In genomic region chr11:76456897-76457296, GRCm38 (mm10) we compare ENCODE assay signal across 7 mouse cellular contexts. TPM values are rescaled to one million over a fixed set of nuclear protein-coding genes. Genes with fewer than 3 reads are reported as not detected.
A peak's percentile ranks its signal among the peaks of the same experiment; 100 is the strongest.
DNase-seq lines count a peak whose midpoint lies in the region; ATAC-seq and TF ChIP-seq lines count a peak whose summit lies in the region.

No protein-coding gene starts in this region.

- no peak for TF ChIP-seq CTCF in lung, embryonic 14.5 days (IDR thresholded peaks at IDR 0.05; ENCODE audit: low read depth)
- TF ChIP-seq CTCF in small intestine, adult 2 months (IDR thresholded peaks at IDR 0.05; ENCODE audit: extremely low read depth, insufficient read length, insufficient replicate concordance, low read depth, low read length): no peak

- peaks cover 52% of the 10 kb centered on the region for H3K36me3 ChIP-seq in lung, embryonic 14.5 days (ENCODE audit: insufficient read depth)
- peaks cover 46% of the 10 kb centered on the region for H3K36me3 ChIP-seq in hindbrain, embryonic 16.5 days (ENCODE audit: control insufficient read depth, insufficient read depth, low read length)
- peaks cover 83% of the 10 kb centered on the region for H3K36me3 ChIP-seq in small intestine, adult 2 months (ENCODE audit: control insufficient read depth, insufficient read depth, low read length)

- H3K4me3 ChIP-seq in lung, embryonic 14.5 days (ENCODE audit: low read depth, low read length): no peak overlapping the region
- no peak overlapping the region for H3K4me3 ChIP-seq in hindbrain, embryonic 16.5 days (ENCODE audit: low read length)
- no peak overlapping the region for H3K4me3 ChIP-seq in small intestine, adult 2 months (ENCODE audit: low read depth, low read length)

- WGBS in lung, embryonic 14.5 days: 77% methylated on average over 10 of the region's 10 CpGs
- WGBS in hindbrain, embryonic 16.5 days: 61% methylated on average over 10 of the region's 10 CpGs
- 82% methylated on average over 10 of the region's 10 CpGs for WGBS in small intestine, adult 2 months

- no peak for TF ChIP-seq POLR2A in small intestine, adult 2 months (IDR thresholded peaks at IDR 0.05; ENCODE audit: low read depth, low read length)

- H3K27me3 ChIP-seq in lung, embryonic 14.5 days (ENCODE audit: insufficient read depth, low read length): no peaks in the 10 kb centered on the region
- no peaks in the 10 kb centered on the region for H3K27me3 ChIP-seq in hindbrain, embryonic 16.5 days (replicated peaks; ENCODE audit: control insufficient read depth, insufficient read depth, low read length)
- no peaks in the 10 kb centered on the region for H3K27me3 ChIP-seq in small intestine, adult 2 months (ENCODE audit: control insufficient read depth, insufficient read depth, low read length)

- peak; percentile 62; the same call in 1 of the 2 replicates for ATAC-seq in lung, embryonic 14.5 days (ENCODE audit: insufficient read depth)
- ATAC-seq in hindbrain, embryonic 16.5 days: peak; percentile 4; the same call in 1 of the 2 replicates

- no peaks in the 10 kb centered on the region for H3K9me3 ChIP-seq in lung, embryonic 14.5 days (ENCODE audit: low read depth, low read length)
- H3K9me3 ChIP-seq in hindbrain, embryonic 16.5 days (ENCODE audit: control insufficient read depth, low read length): no peaks in the 10 kb centered on the region

- no peak overlapping the region for H3K4me2 ChIP-seq in lung, embryonic 14.5 days
- no peak overlapping the region for H3K4me2 ChIP-seq in hindbrain, embryonic 16.5 days (ENCODE audit: low read length)

- DNase-seq in lung, embryonic 14.5 days: no peak
- DNase-seq in lung, postnatal 10 days: no peak
- DNase-seq in R1 (ENCODE audit: low read depth, low spot score): peak; percentile 78
- no peak for DNase-seq in ovary, postnatal 36 days (ENCODE audit: low spot score)
- no peak for DNase-seq in adrenal gland, adult 18-20 months (ENCODE audit: low spot score in 2 of 2)

- no peaks in the 10 kb centered on the region for H3K4me1 ChIP-seq in lung, embryonic 14.5 days (ENCODE audit: insufficient read depth)
- peaks cover 7% of the 10 kb centered on the region for H3K4me1 ChIP-seq in hindbrain, embryonic 16.5 days (ENCODE audit: control insufficient read depth, insufficient read depth, low read depth, low read length)
- H3K4me1 ChIP-seq in small intestine, adult 2 months (ENCODE audit: control insufficient read depth, insufficient read depth, insufficient read length, low read length): no peaks in the 10 kb centered on the region

- H3K27ac ChIP-seq in lung, embryonic 14.5 days (ENCODE audit: low read depth): no peak overlapping the region
- peak overlapping the region; percentile 24 for H3K27ac ChIP-seq in hindbrain, embryonic 16.5 days (ENCODE audit: low read depth, low read length)
- peak overlapping the region; percentile 21; the same call in 1 of the 2 replicates for H3K27ac ChIP-seq in small intestine, adult 2 months (ENCODE audit: insufficient read depth, low read depth, low read length)

- H3K9ac ChIP-seq in lung, embryonic 14.5 days: no peak overlapping the region
- H3K9ac ChIP-seq in hindbrain, embryonic 16.5 days (ENCODE audit: low read depth, low read length): no peak overlapping the region

RNA-seq across cellular contexts. Expression of gene Timm22, which starts 50.1 kb away (rescaled TPM):
- polyA plus RNA-seq in lung, embryonic 14.5 days (2014; fragmentation: Nextera tagmentation; extraction: Ambion mirVana): 120 and 127 TPM in 2 replicates
- 99.8 and 107 TPM in 2 replicates for polyA plus RNA-seq in hindbrain, embryonic 16.5 days (2015; fragmentation: Nextera tagmentation; extraction: Ambion mirVana)
- polyA plus RNA-seq in small intestine, adult 2 months (2012; rRNA removed): 8.9 and 10.3 TPM in 2 replicates
- 10 to 100 TPM; 35.7 to 51.2 TPM for total RNA-seq in adrenal gland, adult 18-20 months (2021)

RNA-seq across cellular contexts. Expression of gene Nxn, which starts 58.0 kb away (rescaled TPM):
- polyA plus RNA-seq in lung, embryonic 14.5 days (2014; fragmentation: Nextera tagmentation; extraction: Ambion mirVana): 29.8 and 31.5 TPM in 2 replicates
- polyA plus RNA-seq in hindbrain, embryonic 16.5 days (2015; fragmentation: Nextera tagmentation; extraction: Ambion mirVana): 22.2 and 28.8 TPM in 2 replicates
- 5.4 and 7.4 TPM in 2 replicates for polyA plus RNA-seq in small intestine, adult 2 months (2012; rRNA removed)
- total RNA-seq in adrenal gland, adult 18-20 months (2021): 10 to 100 TPM; 20.4 to 34.1 TPM
